Mouse (Mus musculus) frontal cortex, adult 2 months (tissue): ENCODE results near the gene Ttc28. TPM values are rescaled to one million over a fixed set of nuclear protein-coding genes. Genes with fewer than 3 reads are reported as not detected.

Experiments
- DNase-seq, 2 experiments: peaks; one replicate each; pipeline ENCODE4 v3.0.0; 2022; ENCODE audit warnings: low spot score in 1 of 2; ENCODE audit errors: extremely low spot score in 1 of 2
- polyA plus RNA-seq: library from polyadenylated mRNA; depleted of rRNA; stranded (reverse); fragments of >200 nt; gene quantifications from 2 replicates; pipeline ENCODE4 v1.2.3, GENCODE M21; 2012

Ttc28 gene
- polyA plus RNA-seq, 1 experiment = 7.3 TPM

DNA sequence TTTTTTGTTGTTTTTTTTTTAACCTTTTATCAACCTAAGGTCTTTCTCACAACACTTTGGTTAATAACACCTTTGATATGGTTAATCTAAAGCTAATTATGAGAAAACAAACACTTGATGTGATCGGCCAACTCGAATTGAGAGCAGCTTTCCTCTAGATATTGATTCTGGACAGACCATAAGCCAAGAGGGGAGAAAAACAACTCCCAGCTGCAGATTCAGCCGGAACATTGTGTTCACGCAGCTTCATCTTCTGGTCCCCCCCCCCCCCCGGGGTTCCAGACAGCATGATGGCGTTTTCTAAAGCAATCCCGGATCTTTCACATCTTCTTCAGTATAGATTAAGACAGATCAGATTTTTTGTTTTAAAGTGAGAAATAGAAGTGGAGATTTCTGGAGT, 194.4 kb downstream of the Ttc28 start:
- DNase-seq = no peak

DNA sequence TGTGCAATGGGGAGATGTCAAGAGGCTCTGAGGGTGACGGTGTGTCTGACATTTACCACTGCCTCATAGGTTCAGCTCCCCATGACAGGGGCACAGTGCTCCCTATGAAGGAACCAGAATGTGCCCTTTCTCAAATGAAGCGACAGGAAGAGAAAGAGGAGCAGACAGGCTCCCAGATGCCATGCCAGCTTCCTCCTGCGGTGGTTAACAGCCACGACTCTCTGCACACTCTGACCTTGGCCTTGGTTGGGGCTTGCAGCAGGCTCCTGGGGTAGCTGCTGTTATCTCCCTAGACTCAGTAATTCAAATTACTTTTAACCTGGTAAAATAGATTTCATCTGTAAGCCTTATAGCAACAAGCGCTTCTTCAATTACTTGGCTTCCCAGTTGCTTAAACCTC, 196.2 kb downstream of the Ttc28 start:
- no peak for DNase-seq

DNA sequence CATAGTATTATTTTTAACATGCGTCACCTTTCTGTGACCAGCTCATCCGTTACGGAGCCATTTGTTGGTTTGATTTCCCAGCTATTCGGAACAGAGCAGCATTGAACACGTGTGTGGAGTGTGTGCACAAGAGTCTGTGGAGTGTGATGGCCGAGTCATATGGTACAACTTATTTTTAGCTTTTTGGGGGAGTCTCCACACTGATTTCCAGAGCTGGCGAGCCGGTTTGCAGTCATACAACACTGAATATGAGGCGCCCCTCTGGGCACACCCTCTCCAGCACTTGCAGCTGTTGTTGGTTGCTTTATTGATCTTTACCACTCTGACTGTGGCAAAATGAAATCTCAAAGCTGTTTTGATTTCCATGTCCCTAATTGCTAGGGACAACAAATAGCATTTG, 197.7 kb downstream of the Ttc28 start:
- no peak for DNase-seq

DNA sequence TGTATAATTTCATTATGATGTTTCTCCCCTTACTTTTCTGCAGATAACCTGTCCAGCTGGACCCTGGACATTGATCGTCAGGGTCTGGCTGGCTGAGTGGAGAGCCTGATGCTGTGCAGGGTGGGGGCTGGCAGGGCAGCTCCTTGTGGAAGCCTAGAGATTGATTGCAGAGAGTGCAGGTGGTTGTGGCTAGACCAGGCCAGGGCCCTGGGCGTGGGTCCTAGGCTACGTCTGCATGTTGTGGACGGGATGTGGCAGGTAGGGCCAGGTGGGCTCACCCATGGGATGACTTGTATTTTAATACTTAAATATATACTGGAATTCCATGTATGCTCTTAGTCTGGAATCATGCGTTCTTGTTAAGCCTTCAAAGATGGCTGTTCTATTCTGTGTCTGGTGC, 201.0 kb downstream of the Ttc28 start:
- DNase-seq = no peak

DNA sequence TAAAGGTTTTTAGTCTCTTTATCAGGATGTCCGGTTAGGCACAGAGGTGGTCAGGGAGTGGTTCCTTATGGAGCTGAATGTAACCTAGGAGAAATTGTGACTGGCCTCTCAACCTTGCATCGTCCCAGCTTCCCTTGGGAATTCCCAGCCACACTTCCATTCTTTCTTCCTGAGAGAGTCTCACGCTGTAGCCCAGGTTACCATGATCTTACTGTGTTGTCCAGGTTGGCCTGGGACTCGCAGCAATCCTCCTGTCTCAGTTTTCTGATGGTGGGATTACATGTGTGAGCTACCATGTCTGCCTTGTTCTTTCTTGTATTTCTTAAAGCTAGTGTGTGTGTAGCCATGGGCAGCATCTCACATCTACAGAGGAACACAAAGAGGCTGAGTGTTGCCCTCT, 206.2 kb downstream of the Ttc28 start:
- no peak for DNase-seq

DNA sequence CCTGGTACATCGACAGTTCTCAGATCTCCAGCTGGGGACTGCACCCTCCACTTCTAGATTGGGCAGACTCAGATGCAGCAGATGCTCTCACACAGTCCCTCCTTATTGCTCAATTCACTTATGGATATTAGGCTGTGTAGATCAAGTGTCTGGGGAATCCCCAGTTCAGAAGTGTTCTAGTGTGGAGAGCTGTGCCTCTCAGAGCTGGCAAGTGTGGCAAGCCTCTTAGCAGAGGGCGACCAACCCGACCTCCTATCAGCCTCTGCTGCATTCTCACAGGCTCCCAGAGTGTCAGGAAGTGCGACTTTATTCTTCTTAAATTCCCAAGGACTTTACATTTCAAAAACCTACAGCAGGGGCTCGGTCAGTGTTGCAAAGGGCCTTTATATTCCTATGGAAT, 217.1 kb downstream of the Ttc28 start:
- no peak for DNase-seq

DNA sequence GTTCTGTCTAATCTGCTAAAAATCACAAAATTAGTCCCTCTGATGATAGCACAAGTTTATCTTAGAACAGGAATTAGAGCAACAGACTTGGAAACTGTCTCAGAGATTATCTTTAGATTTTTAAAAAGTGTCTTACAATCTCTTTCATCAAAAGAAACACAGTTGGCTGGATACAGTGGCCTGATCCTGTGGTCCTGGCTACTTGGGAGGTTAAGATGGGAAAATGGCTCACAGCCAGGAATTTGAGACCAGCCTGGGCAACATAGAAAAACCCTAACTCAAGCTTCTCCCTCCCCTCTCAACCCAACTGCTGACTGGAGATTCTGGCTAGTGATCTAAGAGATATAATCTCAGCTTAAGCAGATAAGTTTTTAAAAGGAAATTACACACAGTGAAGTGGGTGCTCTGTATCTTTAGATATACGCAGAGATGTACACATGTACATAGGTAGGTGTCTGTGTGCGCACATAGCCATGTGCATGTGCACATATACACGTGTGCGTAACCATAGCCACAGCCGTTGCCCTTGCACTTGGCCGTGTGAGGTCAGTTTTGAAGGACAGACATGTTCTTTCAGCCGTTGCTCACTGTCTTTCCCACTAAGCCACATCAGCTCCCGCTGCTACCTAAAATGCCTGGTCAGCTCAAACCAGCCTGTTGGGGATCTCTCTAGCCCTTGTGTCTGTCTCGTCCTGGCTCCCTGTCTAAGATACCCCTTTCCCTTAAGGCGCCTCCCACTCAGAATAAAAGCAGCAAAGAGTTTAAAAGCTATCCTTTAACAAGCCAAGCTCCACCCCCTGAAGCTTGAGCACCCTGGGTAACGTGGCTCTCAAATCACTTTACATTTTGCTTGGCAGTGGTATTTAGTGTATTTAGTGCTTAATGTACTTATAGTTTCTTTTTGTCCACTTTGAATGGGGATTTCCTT, 217.9 kb downstream of the Ttc28 start:
- DNase-seq = no peak

DNA sequence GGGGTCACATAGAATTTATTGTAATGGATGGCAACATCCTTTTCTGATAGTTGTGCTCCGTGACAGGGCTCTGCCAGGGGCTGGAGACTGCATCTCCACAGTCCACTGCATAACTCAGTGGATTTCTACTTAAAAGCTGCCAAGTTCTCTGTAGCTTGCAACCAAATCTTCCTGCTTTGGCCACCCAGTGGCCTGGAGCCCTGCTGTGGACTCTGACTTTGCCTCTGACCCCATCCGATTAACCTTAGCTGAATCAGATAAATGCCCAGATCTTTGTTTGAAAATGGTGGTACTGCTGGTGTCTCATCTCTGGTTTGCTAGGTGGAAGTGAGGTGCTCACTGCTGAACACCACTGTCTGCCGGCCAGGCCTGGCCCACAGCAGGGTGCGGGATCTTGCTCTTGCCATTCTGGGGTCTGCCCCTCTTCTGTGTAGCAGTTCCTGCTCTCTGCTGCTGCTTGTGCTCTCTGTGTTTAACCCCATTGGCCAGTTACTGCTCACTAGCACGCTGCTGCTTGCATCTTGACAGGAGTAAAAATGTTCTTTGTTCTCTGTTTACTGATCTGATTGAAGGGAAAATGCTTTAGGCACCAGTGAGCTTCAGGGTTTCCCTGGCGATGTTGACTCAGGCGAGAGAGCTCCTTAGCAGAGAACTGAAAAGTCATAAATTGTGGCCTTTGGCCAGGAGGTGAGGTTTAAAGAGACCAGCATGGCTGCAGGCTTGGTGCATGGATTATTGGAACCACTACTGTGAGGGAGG, 219.1 kb downstream of the Ttc28 start:
- no peak for DNase-seq

DNA sequence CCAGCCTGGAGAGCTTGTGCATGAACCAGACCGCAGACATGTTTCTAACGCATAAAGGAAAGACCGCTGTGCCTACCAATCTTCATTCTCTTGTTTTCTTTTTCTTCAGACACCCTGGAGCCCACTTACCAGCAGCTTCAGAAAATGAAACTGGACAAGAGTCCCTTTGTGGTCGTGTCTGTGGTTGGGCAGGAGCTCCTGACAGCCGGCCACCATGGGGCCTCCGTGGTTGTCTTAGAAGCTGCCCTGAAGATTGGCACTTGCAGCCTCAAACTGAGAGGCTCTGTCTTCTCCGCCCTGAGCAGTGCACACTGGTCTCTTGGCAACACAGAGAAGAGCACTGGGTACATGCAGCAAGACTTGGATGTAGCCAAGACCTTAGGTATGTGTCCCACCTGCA, 221.0 kb downstream of the Ttc28 start:
- DNase-seq = no peak

DNA sequence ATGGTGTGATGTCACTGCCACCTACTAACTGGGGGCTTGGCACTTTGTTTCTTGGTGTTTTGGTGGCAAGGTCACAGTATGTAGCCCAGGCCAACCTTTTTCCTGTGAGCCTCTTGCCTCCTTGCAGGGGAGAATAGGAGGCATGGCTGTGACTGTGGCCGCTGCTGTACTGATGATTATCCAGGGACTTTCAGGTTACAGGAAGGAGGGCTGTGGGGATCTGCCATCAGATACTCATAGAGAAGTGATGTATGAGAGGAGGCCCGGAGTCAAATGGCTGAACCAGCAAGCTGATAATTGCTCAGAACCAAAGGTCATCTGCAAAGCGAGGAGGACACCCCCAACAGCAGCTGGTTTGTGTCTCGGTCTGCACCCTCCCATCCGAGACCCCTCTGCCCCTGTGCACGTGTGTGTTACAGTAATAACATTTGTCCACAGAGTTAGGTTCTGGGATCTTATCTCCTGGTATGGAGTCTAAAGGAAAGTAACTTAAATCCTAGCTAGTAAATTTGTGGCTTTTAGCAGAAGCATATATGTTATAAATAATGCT, 221.9 kb downstream of the Ttc28 start:
- no peak for DNase-seq

DNA sequence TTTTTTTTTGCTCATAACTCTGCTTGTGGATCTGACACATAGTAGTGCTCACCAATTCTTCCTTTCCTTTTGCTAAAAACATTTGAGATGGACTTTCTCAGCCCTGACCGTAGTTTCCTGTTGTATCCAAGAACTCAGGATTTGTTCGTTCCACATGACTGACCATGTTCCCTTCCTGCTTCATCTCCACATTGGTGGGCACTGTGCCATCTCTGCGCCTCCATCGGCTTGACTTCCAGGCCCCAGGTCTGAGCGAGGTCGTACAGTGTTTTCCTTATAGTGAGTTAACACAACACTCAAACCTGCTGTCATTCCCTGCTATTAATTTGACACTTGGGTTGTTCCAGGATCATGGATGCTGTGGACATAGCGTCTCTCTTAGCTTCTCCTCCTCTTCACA, 225.2 kb downstream of the Ttc28 start:
- no peak for DNase-seq

DNA sequence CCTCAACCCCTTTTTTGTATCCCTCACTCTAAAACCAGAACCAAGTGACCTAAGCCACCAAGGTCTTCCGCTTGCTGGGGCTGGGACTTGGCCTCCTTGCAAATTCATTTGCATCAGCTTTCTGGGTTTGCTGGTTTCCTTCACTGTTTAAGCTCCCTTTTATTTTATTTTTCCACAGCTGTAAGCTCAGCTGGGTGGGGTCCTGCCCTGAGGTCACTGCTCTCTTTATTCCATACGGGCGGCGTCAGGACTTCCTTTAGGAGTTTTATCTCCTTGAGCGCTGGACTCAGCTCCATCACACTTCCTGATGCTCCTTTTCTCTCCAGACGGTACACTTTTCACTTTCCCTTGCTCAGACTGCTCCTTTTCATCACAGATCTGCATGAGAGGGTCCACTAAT, 231.8 kb downstream of the Ttc28 start:
- DNase-seq = no peak

DNA sequence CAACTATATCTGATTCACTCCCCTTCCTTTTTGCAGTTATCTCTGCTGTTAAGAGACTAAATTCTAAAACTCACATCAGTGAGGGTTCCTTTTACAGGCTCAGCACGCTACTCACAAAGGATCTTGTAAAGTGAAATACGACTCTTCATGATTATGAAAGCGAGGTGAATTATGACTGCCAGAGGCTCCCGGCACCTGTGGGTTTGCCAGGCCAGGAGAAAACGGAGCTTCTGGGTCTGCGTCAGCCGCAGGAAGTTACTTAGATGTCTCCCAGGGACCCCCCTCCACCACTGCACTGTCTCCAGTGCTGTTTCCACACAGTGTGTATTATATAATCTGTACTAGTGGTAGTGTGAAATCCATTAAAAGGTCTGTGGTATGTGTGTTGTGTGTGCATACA, 233.6 kb downstream of the Ttc28 start:
- DNase-seq = no peak

DNA sequence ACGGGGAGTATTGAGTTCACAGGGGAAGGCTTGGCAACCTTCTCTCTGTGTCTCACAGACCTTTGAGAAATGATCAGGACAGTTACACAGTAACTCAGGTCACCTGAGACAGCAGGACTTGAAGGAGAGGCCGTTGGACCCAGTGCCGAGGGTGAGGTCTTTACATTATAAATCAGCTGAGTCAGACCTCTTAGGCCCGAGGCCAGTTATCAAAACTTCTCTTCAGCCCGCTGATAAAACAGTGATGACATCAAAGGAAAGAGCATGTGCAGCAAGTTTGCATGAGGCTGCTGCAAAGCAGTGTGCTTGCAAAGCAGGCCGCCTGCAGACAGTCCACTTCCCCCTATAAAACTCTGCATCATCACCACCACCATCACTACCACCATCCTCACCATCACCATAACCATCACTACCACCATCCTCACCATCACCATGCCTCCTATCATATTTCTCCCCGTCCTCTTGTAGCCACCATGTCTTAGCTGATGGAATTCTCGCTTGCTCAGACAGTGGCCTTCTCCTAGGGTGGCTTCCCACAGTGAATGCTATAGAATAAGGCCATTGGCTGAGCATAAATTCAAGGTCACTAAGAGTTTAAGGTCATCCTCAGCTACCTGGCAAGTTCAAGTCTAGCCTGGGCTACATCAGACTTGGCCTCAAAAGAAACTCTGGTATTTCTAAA, 234.2 kb downstream of the Ttc28 start:
- no peak for DNase-seq

DNA sequence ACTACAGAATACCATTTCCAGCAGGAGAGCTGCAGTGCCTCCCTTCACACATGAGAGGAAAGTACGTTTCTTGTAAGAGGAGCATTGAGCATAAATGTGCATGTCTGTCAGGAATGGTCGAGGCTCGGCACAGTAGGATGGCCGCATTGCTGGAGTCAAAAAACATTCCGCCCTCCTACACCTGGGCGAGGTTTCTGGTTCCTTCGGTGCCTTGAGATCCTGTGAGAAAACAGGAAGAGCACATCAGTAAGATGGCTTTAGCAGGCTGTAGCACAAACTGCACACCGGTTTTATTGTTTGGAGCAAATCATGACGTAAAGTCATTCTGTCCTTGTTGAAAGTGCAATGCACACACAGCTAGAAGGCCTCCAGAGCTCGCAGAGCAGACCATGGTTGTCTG, 235.0 kb downstream of the Ttc28 start:
- DNase-seq = no peak

DNA sequence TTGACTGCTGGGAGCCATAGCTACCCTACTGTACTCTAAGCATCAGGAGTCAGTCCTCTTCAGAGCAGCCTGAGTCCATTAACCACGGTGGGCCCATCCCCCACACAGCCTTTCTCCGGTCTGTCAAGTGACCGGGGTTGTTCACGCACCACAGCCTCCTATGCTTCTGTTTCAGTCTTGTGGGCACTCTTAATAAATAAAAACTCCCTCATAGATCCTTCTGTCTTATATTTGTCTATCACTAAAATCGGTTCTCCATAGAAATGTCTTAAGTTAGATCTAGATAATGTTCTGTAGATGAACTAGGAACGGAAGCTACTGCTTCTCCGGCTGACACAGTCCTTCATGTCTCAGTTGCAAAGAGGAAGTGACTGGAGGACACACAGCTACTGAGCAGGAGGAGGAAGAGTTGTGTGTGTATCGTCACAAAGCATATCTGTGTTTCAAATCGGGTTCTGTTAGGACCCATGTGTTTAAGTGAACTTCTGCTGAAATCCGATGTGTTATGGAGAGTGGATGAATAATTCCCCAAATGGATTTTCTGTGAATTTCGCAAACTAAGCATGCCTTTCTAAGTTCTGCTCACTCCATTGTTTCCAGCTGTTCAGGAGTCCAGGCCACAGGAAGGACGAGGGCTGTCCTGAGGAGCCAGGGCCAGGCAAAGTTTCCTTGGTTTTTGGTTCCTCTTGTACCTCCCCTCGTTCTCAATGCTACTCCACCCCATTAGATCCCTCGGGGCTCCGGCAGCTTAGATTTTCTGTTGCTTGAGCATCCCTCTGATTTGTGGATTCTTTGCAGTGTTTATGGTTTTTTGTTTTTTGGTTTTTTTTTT, 236.1 kb downstream of the Ttc28 start:
- DNase-seq = no peak

DNA sequence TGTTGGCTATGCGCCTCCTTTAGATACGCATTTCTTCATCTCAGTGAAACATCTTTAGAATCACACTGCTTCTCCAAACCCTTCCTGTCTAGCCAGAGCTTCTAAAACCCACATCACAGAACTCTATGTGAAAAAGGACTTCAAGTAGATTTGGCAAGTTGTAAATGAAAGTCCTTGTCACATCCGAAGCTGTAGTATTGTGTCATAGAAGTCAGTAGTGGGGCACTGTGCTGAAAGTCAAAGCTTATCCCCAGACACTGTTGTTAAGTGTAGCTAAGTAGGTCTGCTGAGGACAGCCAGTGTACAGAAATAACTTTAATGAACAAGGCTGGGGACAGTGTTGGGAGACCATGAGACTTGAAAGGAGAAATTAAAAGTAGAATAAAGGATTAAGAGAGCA, 240.2 kb downstream of the Ttc28 start:
- no peak for DNase-seq

DNA sequence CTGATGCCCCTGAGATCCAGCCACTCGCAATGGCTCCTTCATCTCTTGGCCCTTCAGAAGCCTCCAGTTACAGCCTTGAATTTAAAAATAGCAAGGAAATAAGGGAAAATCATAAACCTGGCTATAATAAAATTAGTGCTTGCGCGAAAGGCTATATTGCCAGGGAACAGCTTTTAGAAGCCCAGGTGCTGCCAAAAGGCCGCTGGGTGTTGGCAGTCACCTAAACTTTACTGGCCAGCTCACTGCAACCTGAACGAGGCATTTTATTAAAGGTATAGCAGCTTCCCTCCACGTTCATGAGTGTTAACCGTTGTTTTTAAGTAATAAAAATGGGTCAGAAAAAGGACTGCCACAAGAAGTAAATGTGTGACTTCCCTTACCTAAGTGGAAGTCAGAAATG, 240.7 kb downstream of the Ttc28 start:
- DNase-seq = no peak

DNA sequence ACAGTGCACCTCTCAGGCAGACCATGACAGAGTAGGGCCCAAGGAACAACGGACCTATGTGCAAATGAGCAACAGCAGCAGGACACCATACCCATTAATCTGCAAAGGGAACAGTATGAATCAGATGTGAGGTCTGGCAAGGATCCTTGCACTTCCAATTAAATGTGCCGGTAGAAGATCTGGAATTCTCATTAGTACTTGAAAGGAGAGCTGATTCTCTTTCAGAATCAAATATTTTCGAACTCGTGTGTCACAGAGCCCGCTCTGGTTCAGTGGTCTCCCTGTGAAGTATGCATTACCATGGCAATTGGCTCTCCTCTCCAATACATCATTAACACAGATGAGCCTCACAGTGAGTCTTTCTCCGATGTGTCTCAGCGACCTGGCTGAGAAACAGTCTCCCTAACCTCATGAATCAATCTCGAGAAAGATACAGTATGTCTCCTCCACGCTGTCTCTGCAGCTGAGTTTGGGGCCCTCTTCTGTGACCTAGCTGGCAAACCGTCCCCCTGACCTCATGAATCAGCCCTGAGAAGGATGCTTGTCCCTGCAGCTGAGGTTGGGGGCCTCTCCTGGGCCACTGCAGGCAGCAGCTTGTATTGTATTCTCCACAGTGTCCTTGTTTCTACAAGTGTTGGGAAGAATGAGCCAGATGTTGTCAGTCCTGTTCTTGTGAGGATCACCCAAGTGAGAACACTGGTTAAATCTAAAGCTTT, 241.3 kb downstream of the Ttc28 start:
- DNase-seq = no peak
